In genomic region chr2:6478361-6478965, GRCm38 (mm10) we compare ENCODE assay signal across 8 mouse cellular contexts.
A peak's percentile ranks its signal among the peaks of the same experiment; 100 is the strongest.
DNase-seq lines count a peak whose midpoint lies in the region; ATAC-seq lines count a peak whose summit lies in the region.

No protein-coding gene starts in this region.

- H3K36me3 ChIP-seq in hindbrain, embryonic 11.5 days (ENCODE audit: control insufficient read depth, insufficient read depth, low read length) = no peaks in the 10 kb centered on the region
- no peaks in the 10 kb centered on the region for H3K36me3 ChIP-seq in limb, embryonic 12.5 days

- H3K27ac ChIP-seq in hindbrain, embryonic 11.5 days (ENCODE audit: low read depth, low read length) = peak overlapping the region; percentile 42
- peak overlapping the region; percentile 7; the same call in 1 of the 2 replicates for H3K27ac ChIP-seq in limb, embryonic 12.5 days

- DNase-seq in adrenal gland, adult 2 months = peak; percentile 49
- no peak for DNase-seq in adrenal gland, postnatal 25 days
- DNase-seq in urinary bladder, postnatal 36 days (ENCODE audit: low spot score in 2 of 2) = peak; percentile 10 to 34
- DNase-seq in urinary bladder, postnatal 25 days (ENCODE audit: low spot score) = no peak
- DNase-seq in hindbrain, embryonic 11.5 days (ENCODE audit: low spot score) = peak; percentile 12
- DNase-seq in skeletal muscle tissue, adult 2 months (ENCODE audit: low read depth, low spot score) = peak; percentile 66
- no peak for DNase-seq in yolk sac, embryonic 10.5 days (ENCODE audit: low spot score)

- H3K9ac ChIP-seq in hindbrain, embryonic 11.5 days (ENCODE audit: low read depth, low read length) = no peak overlapping the region
- H3K9ac ChIP-seq in limb, embryonic 12.5 days (replicated peaks) = no peak overlapping the region

- ATAC-seq in hindbrain, embryonic 11.5 days (ENCODE audit: low FRiP score) = peak; percentile 41; the same call in 1 of the 2 replicates
- no peak for ATAC-seq in limb, embryonic 12.5 days (ENCODE audit: insufficient number of reproducible peaks, insufficient read depth, low FRiP score, low TSS enrichment, low read depth)

- H3K4me2 ChIP-seq in hindbrain, embryonic 11.5 days (replicated peaks; ENCODE audit: low read depth, low read length) = no peak overlapping the region
- H3K4me2 ChIP-seq in limb, embryonic 12.5 days = no peak overlapping the region

- no peaks in the 10 kb centered on the region for H3K9me3 ChIP-seq in hindbrain, embryonic 11.5 days (ENCODE audit: control insufficient read depth, low read length)
- peaks cover 4% of the 10 kb centered on the region; the same call in 1 of the 2 replicates for H3K9me3 ChIP-seq in limb, embryonic 12.5 days

- WGBS in hindbrain, embryonic 11.5 days = 54% methylated on average over 16 of the region's 16 CpGs
- WGBS in limb, embryonic 12.5 days = 74% methylated on average over 16 of the region's 16 CpGs

- H3K4me3 ChIP-seq in hindbrain, embryonic 11.5 days (ENCODE audit: low read depth, low read length) = no peak overlapping the region
- H3K4me3 ChIP-seq in limb, embryonic 12.5 days (replicated peaks) = no peak overlapping the region

- no peaks in the 10 kb centered on the region for H3K27me3 ChIP-seq in hindbrain, embryonic 11.5 days (ENCODE audit: control insufficient read depth, insufficient read depth, low read length)
- H3K27me3 ChIP-seq in limb, embryonic 12.5 days = no peaks in the 10 kb centered on the region

- H3K4me1 ChIP-seq in hindbrain, embryonic 11.5 days (replicated peaks; ENCODE audit: control insufficient read depth, insufficient read depth, low read length) = peaks cover 5% of the 10 kb centered on the region; the same call in 1 of the 2 replicates
- H3K4me1 ChIP-seq in limb, embryonic 12.5 days (replicated peaks) = peaks cover 26% of the 10 kb centered on the region

Comparison
In these comparisons a context has a peak if more than half of its experiments do, and no peak if none do; other contexts are left out.
1. DNase-seq: peak in adrenal gland, adult 2 months (single experiment), urinary bladder, postnatal 36 days (2 of 2), hindbrain, embryonic 11.5 days (single experiment) and skeletal muscle tissue, adult 2 months (single experiment); none in adrenal gland, postnatal 25 days (single experiment), urinary bladder, postnatal 25 days (single experiment) and yolk sac, embryonic 10.5 days (single experiment).